Mouse (Mus musculus): ENCODE results near the gene Pknox1. TPM values are rescaled to one million over a fixed set of nuclear protein-coding genes. Genes with fewer than 3 reads are reported as not detected.
"Not testable (repeated sequence)": the region's sequence is repeated elsewhere in the genome, so short reads cannot be mapped to it uniquely, and the experiment has no call there.

Gene Pknox1
- total RNA-seq, 4 experiments from 2014 or later = 5.6 to 10.3 (median 7.2) TPM

DNA sequence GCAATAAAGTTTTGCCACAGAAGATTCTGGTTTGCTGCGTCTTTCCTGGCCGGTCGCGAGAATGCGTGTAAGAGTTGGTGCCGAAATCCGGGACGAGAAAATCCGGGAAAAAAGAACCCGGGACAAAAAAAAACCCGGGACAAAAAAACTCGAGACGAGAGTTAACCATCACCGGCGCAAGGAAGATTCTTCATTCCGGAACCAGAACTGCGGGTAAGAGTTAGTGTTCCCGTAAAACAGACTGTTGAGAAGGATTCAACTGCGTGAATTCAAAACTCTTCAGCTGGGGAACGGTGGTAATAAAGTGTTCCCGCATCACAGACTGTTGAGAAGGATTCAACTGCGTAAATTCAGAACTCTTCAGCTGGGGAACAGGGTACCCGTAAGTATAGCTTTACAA is 11.9 kb upstream of the Pknox1 start:
- DNase-seq (ENCODE audit: low spot score in 2 of 2) = not testable (repeated sequence)

GRCm38 (mm10) chr17:31556253-31556652 is 8.3 kb upstream of the Pknox1 start:
- no peak for DNase-seq (ENCODE audit: low spot score in 2 of 2)

DNA sequence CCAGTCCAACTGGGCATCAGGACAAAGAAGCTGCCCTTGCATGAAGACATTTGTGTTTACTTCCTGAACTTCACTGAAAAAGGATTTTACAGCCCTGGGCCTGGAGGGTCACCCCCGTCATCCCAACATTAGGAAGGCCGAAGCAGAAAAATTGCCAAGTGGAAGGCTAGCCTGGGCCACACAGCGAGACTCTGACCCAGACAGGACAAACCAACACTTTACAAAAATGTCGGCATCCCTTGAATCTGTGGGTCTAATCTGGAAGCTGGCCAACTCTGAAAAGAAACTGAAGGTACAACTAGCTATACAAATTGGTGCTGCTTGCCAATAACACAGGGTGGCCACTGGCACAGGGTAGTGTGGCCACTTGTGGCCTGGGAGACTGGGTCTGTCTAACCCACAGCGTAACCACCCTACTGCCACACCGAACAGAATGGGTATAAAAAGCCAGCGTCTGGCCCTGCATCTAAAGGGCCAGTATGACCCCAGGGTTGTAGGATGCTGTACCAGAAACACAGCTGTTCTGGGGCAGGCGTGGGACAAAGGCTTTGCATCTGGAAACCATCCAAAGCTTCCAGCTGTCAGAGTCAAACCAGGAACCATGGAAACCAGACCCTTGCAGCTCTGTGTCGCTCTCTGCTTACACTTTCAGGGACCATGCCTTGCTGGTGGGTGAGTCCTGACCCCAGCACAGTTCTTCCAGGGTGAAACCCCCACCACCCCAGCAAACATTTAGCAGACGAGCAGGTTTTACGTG is 7.2 kb upstream of the Pknox1 start:
- peak in 1 of 2 experiments; percentile 10 for DNase-seq (ENCODE audit: low spot score in 2 of 2)

DNA sequence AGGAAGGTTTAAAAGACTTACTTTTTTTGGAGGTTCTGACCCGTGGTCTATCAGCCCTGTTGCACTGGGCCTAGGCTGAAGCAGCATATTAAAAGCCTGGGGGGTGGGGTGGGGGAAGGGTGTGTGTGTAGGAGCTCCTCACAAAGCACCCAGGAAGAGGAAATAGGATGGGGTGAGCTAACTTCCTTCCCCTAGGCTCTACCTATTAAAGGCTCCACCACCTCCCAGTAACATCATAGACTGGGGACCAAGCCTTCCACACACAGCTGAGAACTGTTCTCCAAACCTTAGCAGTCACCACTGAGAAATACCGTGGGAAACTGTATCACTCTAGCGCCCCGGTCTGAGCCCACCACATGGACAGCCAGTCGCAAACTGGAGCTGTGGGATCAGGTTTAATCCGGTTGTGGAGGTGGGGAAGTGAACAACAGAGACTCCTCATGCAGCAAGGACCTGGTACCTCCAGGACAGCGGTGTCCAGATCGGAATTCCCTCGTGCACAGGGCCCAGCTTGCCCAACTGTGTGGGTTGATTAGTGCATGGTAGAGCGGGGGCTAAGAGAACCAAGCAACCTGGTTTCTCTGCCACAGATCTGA is 6.5 kb upstream of the Pknox1 start:
- DNase-seq (ENCODE audit: low spot score in 2 of 2) = no peak

- no peak for DNase-seq (ENCODE audit: low spot score in 2 of 2)
Measured at GRCm38 (mm10) chr17:31559021-31559789, 5.3 kb upstream of the Pknox1 start.

- peak in 1 of 2 experiments; percentile 14 for DNase-seq (ENCODE audit: low spot score in 2 of 2)
Measured at GRCm38 (mm10) chr17:31563632-31564014, 911 bp upstream of the Pknox1 start.

- no peak for DNase-seq (ENCODE audit: low spot score in 2 of 2)
Measured at GRCm38 (mm10) chr17:31564858-31565140, 265 bp downstream of the Pknox1 start.

DNA sequence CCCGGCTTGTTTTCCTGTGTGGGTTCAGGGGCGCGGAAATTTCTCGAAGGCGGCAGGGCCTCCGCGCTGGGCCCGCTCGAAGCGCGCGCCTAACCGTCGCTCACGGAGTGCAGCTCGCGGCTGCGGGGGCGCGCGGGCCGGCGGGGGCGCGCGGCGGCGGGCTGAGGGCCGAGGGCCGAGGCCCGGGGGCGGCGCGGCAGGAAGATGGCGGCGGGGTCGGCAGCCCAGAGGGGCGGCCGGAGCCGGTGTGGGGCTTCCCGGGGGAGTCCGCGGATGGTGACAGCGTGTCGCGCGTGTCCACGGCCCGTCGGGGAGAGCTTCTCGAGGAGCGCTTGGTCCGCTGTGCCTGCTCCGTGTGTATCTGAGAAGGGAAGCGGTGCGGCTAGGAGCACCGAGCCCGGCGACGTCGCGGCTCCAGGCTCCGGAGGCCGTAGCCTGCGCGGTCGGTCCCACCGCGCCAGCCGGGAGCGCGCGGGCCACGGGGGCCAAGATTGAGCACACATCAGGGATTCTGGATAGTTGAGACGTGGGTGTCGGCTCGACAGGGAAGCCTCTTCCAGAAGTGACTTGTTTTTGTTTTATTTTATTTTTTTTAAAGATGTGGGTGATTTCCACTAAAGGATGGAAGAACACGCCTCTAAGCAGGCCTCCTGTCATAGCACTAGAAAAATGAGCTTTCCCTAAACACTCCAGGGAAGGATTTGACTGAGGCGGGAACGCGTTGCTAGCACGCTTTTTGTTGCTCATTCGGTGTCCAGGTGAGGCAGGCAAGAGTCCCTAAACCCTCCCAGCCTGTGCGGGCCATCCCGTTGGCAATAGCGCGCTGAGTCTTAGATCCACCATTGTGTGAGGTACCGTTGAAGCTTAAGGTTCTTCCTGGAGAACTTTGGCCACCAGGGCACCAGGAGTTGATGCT is 865 bp downstream of the Pknox1 start:
- peak in 1 of 2 experiments; percentile 10 for DNase-seq (ENCODE audit: low spot score in 2 of 2)

GRCm38 (mm10) chr17:31566276-31566675 is 1.7 kb downstream of the Pknox1 start:
- DNase-seq (ENCODE audit: low spot score in 2 of 2) = no peak

GRCm38 (mm10) chr17:31569756-31570155 is 5.2 kb downstream of the Pknox1 start:
- no peak for DNase-seq (ENCODE audit: low spot score in 2 of 2)

DNA sequence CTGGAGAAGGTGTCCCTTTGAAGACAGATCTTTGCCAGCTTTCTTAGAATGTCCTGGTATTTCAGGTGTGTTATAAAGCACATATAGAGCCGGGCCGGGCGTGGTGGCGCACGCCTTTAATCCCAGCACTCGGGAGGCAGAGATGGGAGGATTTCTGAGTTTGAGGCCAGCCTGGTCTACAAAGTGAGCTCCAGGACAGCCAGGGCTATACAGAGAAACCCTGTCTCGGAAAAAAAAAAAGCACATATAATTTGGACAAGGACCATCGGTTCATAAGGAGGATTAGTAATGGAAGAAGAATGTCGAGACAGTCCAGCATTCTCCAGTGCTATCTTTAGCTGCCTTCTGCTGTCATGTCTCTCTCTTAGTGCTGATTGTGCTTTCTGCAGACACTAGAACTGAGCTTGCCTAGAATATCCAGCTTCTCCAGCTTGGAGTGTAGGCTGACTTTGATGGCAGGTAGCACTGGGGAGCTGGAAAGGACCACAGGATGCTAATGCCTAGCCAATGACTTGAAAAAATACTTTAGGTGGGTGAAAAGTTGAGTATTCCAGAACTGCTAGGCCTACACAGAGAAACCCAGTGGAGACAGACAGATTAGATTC is 5.9 kb downstream of the Pknox1 start:
- DNase-seq (ENCODE audit: low spot score in 2 of 2) = peak in 1 of 2 experiments; percentile 13

- no peak for DNase-seq (ENCODE audit: low spot score in 2 of 2)
Measured at GRCm38 (mm10) chr17:31571689-31572088, 7.2 kb downstream of the Pknox1 start.

DNA sequence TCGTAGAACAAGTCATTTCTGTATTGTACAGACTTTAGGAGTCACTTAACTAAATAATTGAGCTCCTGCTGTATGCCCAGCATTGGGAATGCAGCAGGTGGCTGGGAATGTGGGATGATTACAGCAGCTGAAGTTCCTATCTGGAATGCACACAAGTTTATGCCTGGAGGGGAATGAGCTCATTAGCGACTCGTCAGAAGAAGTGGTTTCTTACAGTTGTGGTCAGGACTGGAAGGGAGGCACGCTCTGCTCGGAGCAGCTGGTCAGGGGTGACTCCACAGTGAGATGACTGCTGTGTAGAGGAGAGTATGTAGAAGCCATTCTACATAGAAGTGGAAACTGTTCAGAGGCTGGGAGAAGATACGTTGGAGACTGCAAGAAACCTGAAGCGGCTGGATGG is 10.1 kb downstream of the Pknox1 start:
- no peak for DNase-seq (ENCODE audit: low spot score in 2 of 2)

- DNase-seq (ENCODE audit: low spot score in 2 of 2) = no peak
Measured at GRCm38 (mm10) chr17:31576394-31577175, 12.1 kb downstream of the Pknox1 start.

DNA sequence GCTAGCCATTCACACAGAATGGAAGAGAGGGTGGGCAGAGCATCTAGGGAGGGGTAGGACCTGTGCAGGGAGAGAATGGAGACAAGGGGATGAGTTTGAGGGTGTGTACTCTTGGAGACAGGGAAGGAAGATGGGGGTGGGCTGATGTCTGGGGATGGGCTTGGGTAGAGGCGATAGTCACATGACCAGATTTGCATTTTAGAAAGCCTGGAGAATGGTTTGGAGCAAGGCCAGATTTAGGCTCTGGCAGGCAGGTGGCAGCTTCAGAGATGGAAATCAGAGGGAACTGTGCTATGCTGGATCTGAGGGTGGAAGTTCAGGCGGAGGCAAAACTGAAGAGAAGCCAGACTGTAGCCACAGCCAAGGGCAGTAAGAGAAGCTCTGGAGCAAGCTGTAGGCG is 15.8 kb downstream of the Pknox1 start:
- DNase-seq (ENCODE audit: low spot score in 2 of 2) = no peak

DNA sequence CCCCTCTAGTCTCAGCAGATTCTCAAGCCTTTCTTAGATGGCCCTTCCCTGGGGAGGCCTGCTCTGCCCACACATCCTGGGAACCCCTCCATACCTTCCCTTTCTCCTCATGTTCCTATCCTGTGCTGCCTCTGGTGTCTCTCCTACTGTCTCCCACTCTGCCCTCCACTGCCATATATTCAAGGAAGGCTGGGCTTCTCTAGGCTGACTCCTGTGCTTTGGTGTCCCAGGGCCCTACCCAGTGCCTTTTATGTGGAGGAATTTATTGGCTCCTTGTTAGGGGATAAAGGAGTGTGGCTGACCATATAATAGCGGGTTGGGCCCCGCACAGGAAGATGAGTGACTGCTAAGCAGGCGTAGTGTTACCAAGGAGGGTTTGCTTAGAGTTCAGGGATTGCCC is 18.7 kb downstream of the Pknox1 start:
- DNase-seq (ENCODE audit: low spot score in 2 of 2) = no peak

GRCm38 (mm10) chr17:31583781-31584180 is 19.2 kb downstream of the Pknox1 start:
- DNase-seq (ENCODE audit: low spot score in 2 of 2) = no peak

- no peak for DNase-seq (ENCODE audit: low spot score in 2 of 2)
Measured at GRCm38 (mm10) chr17:31588115-31588514, 23.6 kb downstream of the Pknox1 start.

GRCm38 (mm10) chr17:31588726-31589125 is 24.2 kb downstream of the Pknox1 start:
- DNase-seq (ENCODE audit: low spot score in 2 of 2) = no peak

- DNase-seq (ENCODE audit: low spot score in 2 of 2) = no peak
Measured at GRCm38 (mm10) chr17:31590846-31591245, 26.3 kb downstream of the Pknox1 start.
